Mouse (Mus musculus) limb, embryonic 14.5 days (tissue): ENCODE results near the gene Gdf5. TPM values are rescaled to one million over a fixed set of nuclear protein-coding genes. Genes with fewer than 3 reads are reported as not detected.
A peak's percentile ranks its signal among the peaks of the same experiment; 100 is the strongest.

ENCODE experiments used
- ATAC-seq: fragments of 200-750 bp; cut with Nextera tagmentation; 2 replicates; pipeline ENCODE4 v1.8.0; 2017; ENCODE audit warnings: low read depth, moderate number of reproducible peaks, moderate TSS enrichment; ENCODE audit not compliant: low FRiP score
- DNase-seq: peaks from one replicate; pipeline ENCODE4 v3.0.0-alpha.2; 2015; ENCODE audit warnings: low spot score
- H3K27ac ChIP-seq: fragments of 300-500 bp; sonication (generic); replicated peaks from 2 replicates; pipeline ENCODE4 v1.5.1; 2014; ENCODE audit warnings: low read depth, mild to moderate bottlenecking, low read length, moderate library complexity, mixed read lengths
- H3K27me3 ChIP-seq: fragments of 300-500 bp; sonication (generic); 2 replicates; pipeline ENCODE4 v1.6.1; 2014; ENCODE audit warnings: low read length, mixed read lengths; ENCODE audit not compliant: control insufficient read depth, insufficient read depth
- H3K36me3 ChIP-seq: fragments of 300-500 bp; sonication (generic); 2 replicates; pipeline ENCODE4 v1.6.1; 2014; ENCODE audit warnings: mild to moderate bottlenecking, low read length, moderate library complexity, mixed read lengths; ENCODE audit not compliant: control insufficient read depth, insufficient read depth
- H3K4me1 ChIP-seq: fragments of 300-500 bp; sonication (generic); 2 replicates; pipeline ENCODE4 v1.6.1; 2014; ENCODE audit warnings: antibody characterized with exemption, low read length, mixed read lengths; ENCODE audit not compliant: control insufficient read depth, insufficient read depth
- H3K4me2 ChIP-seq: fragments of 300-500 bp; sonication (generic); replicated peaks from 2 replicates; pipeline ENCODE4 v1.6.1; 2014; ENCODE audit warnings: low read depth, mild to moderate bottlenecking, low read length, moderate library complexity; ENCODE audit not compliant: severe bottlenecking
- H3K4me3 ChIP-seq: fragments of 300-500 bp; sonication (generic); replicated peaks from 2 replicates; pipeline ENCODE4 v1.5.1; 2014; ENCODE audit warnings: low read length
- H3K9ac ChIP-seq: fragments of 300-500 bp; sonication (generic); 2 replicates; pipeline ENCODE4 v1.6.1; 2014; ENCODE audit warnings: mild to moderate bottlenecking, low read depth, low read length, moderate library complexity; ENCODE audit not compliant: severe bottlenecking
- H3K9me3 ChIP-seq: fragments of 300-500 bp; sonication (generic); 2 replicates; pipeline ENCODE4 v1.6.1; 2016; ENCODE audit warnings: low read length; ENCODE audit not compliant: control insufficient read depth
- POLR2A ChIP-seq: fragments of 200-500 bp; IDR thresholded peaks from 2 replicates; pipeline ENCODE4 v1.8.0; 2012; ENCODE audit warnings: inconsistent platforms, mild to moderate bottlenecking, moderate library complexity, borderline replicate concordance; ENCODE audit not compliant: insufficient read depth, insufficient read length; ENCODE audit errors: extremely low read depth
- WGBS: fragments of 180-500 bp; shearing (Covaris S2); extraction: QIAGEN DNeasy Blood & Tissue Kit; methylation state at CpG from one replicate; pipeline ENCODE4 v1.1.7; 2014; 5-methylcytosine and 5-hydroxymethylcytosine counted together
- polyA plus RNA-seq, 2 experiments: library from polyadenylated mRNA; depleted of rRNA in 1 of 2; stranded (reverse) in 1 of 2; unstranded in 1 of 2; fragments of >200 nt; fragmentation: Nextera tagmentation in 1 of 2; extraction: Ambion mirVana in 1 of 2; gene quantifications; 2 replicates each; pipeline versions ENCODE4 v1.2.1 to v1.2.3; 2012 to 2014

The Gdf5 gene
- polyA plus RNA-seq, 2 experiments, result 40.9 to 64.8 TPM

DNA sequence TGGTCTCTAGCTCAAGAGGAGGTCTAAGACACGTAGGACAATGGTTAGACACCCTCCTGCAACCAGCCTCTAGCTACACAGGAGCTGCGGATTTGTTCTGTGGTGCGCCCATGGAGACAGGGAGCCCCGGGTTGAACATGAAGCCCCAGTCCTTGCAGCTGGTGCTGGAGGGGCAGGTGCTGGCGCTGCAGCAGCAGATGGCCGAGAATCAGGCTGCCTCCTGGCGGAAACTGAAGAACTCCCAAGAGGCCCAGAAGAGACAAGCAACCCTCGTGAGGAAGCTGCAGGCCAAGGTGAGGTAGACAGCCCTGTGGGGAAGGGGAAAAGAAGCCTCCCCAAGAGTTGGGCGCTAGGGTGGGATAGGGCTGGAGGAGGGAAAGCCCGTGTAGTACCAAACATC is 16.7 kb upstream of the Gdf5 start:
- 77% methylated on average over 10 of the region's 10 CpGs for WGBS
- no peak for TF ChIP-seq POLR2A
- H3K27ac ChIP-seq, result no peak overlapping the region

DNA sequence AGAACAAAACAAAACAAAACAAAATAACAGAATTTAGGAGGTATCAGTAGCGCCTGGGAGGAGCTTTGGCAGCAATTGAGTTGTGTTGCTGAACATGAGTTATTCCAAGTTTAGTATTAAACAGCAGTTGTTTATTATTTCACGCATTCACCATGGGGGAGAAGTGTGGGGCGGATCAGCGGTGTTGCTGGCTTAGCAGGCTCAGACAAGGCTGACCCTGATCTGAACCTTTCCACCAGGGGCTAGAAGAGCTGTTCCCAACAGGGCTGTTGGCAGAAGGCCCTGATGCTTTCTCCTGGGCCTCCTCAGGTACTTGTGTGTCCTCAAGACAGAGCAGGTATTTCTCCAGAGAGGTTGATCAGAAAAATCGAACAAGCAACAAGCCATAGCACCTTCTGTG is 14.8 kb upstream of the Gdf5 start:
- ATAC-seq (no peak), DNase-seq (no peak)
- Histone ChIP-seq H3K9me3 (no peaks in the 10 kb centered on the region), H3K4me2 (no peak overlapping the region), H3K4me1 (peaks cover 5% of the 10 kb centered on the region), H3K27me3 (no peaks in the 10 kb centered on the region), H3K9ac (no peak overlapping the region), H3K36me3 (peaks cover 34% of the 10 kb centered on the region), H3K4me3 (no peak overlapping the region), H3K27ac (no peak overlapping the region)
- TF ChIP-seq POLR2A, result no peak
- WGBS, result 90% methylated on average over 5 of the region's 5 CpGs

More for the DNA sequence above, 16.7 kb upstream of the Gdf5 start:
- Histone ChIP-seq H3K4me1 (peaks cover 5% of the 10 kb centered on the region), H3K36me3 (peaks cover 50% of the 10 kb centered on the region), H3K4me3 (no peak overlapping the region), H3K9ac (no peak overlapping the region), H3K4me2 (no peak overlapping the region), H3K9me3 (no peaks in the 10 kb centered on the region), H3K27me3 (no peaks in the 10 kb centered on the region)
- no peak for ATAC-seq
- no peak for DNase-seq

- H3K9ac ChIP-seq, result peak within 1 kb of the TSS; percentile 97
- WGBS, result 3% methylated on average over 38 of the region's 59 CpGs
- no peaks in the 10 kb centered on the region for H3K9me3 ChIP-seq
These were observed 11.2 kb upstream of the Gdf5 start, which contains the start of gene Cep250 for GRCm38 (mm10) chr2:155956134-155957059. Gene Cep250, plus strand, starts transcription at chr2:155956458.

GRCm38 (mm10) chr2:155952006-155952405 is 6.8 kb upstream of the Gdf5 start:
- Histone ChIP-seq H3K4me2 (no peak overlapping the region), H3K27me3 (no peaks in the 10 kb centered on the region), H3K9me3 (no peaks in the 10 kb centered on the region), H3K4me1 (peaks cover 13% of the 10 kb centered on the region), H3K36me3 (no peaks in the 10 kb centered on the region), H3K27ac (no peak overlapping the region), H3K9ac (no peak overlapping the region), H3K4me3 (no peak overlapping the region)
- no peak for TF ChIP-seq POLR2A
- DNase-seq (peak; percentile 56), ATAC-seq (no peak)

More at GRCm38 (mm10) chr2:155956134-155957059, 11.2 kb upstream of the Gdf5 start, which contains the start of gene Cep250:
- TF ChIP-seq POLR2A, result peak; percentile 89; the same call in 1 of the 2 replicates
- ATAC-seq (peak; percentile 97), DNase-seq (peak; percentile 93)
- H3K27me3 ChIP-seq, result no peaks in the 10 kb centered on the region
- H3K36me3 ChIP-seq, result peaks cover 3% of the 10 kb centered on the region; the same call in 1 of the 2 replicates
- peak within 1 kb of the TSS; percentile 84 for H3K27ac ChIP-seq
- peaks cover 5% of the 10 kb centered on the region for H3K4me1 ChIP-seq
- H3K4me2 ChIP-seq, result peak within 1 kb of the TSS; percentile 61
- H3K4me3 ChIP-seq, result peak within 1 kb of the TSS; percentile 89

DNA sequence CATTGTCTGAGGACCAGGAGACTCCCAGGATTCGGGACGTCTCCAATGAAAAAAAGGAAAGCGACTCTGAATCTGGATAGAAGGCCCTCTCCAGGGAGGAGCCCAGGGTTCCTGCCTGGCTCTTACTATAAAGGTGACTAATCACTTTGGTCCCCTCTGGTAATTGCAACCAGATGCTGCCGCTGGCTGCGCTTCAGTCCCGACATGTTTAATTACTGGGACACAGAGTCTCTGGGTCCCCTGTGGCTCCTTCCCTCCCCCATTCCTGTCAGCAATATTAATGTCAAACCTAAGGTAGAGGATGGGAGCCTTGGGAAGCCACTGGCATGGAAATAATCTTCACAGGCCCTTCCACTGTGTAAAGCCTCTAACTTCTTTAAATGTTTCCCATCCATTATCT is 4.2 kb upstream of the Gdf5 start:
- TF ChIP-seq POLR2A, result no peak
- DNase-seq (peak; percentile 57), ATAC-seq (peak; percentile 12; the same call in 1 of the 2 replicates)
- Histone ChIP-seq H3K27ac (no peak overlapping the region), H3K9me3 (no peaks in the 10 kb centered on the region), H3K4me3 (no peak overlapping the region), H3K4me2 (0 out of 2 replicates have a peak overlapping the region, but pooled peaks have one; percentile 10), H3K36me3 (no peaks in the 10 kb centered on the region), H3K9ac (0 out of 2 replicates have a peak overlapping the region, but pooled peaks have one; percentile 16), H3K4me1 (peaks cover 22% of the 10 kb centered on the region), H3K27me3 (no peaks in the 10 kb centered on the region)
- 2% methylated on average over 6 of the region's 6 CpGs for WGBS
